Mouse (Mus musculus) macrophage (primary cell): Measurements from ENCODE around the gene Dcun1d1. TPM values are rescaled to one million over a fixed set of nuclear protein-coding genes. Genes with fewer than 3 reads are reported as not detected.

ENCODE experiments used
- H3K27ac ChIP-seq: fragments of 350-480 bp; formaldehyde crosslinking; 2 replicates; pipeline ENCODE4 v1.9.0; 2021
- H3K36me3 ChIP-seq: fragments of 350-480 bp; formaldehyde crosslinking; 2 replicates; pipeline ENCODE4 v1.9.0; 2021; ENCODE audit errors: inconsistent target
- H3K4me3 ChIP-seq: fragments of 350-480 bp; formaldehyde crosslinking; 2 replicates; pipeline ENCODE4 v1.9.0; 2021; ENCODE audit errors: inconsistent target
- H3K79me2 ChIP-seq: fragments of 350-480 bp; formaldehyde crosslinking; 2 replicates; pipeline ENCODE4 v1.9.0; 2021; ENCODE audit errors: inconsistent target
- WGBS: methylation state at CpG from one replicate; pipeline ENCODE4 v1.1.7; 2026; ENCODE audit warnings: inconsistent platforms; ENCODE audit not compliant: missing documents; 5-methylcytosine and 5-hydroxymethylcytosine counted together
- polyA plus RNA-seq: library from polyadenylated mRNA; stranded (reverse); fragments of 250-400 nt; gene quantifications from 3 replicates; pipeline ENCODE4 v1.2.4, GENCODE M21; 2018; ENCODE audit warnings: inconsistent platforms
- total RNA-seq, 78 experiments: library from RNA; depleted of rRNA; stranded (reverse); fragments of 250-400 nt; gene quantifications; 1 replicate in 9 of 78; 2 replicates in 24 of 78; 3 replicates in 43 of 78; 4 replicates in 2 of 78; pipeline ENCODE4 v1.2.4; 2018; ENCODE audit warnings: inconsistent platforms in 56 of 78

Gene Dcun1d1
- 100 to 1,000 TPM in 2 of 26 experiments, 10 to 100 TPM in 24; 34.1 to 104 (median 64.0) TPM for total RNA-seq (2018; cell fraction: chromatin; rRNA removed)
- total RNA-seq (2018; cell fraction: cytosol; rRNA removed), result 10 to 100 TPM; 47.9 to 74.3 (median 54.3) TPM
- total RNA-seq (2018; cell fraction: nucleus; rRNA removed), result 10 to 100 TPM; 25.3 to 87.9 (median 45.3) TPM
- polyA plus RNA-seq, result 47.2 to 106 TPM (median 58.1 TPM) in 3 replicates

GRCm38 (mm10) chr3:35937345-35937744 lies at the start of gene Dcun1d1:
TSS of gene Dcun1d1 (minus strand) at chr3:35937445.
- Histone ChIP-seq H3K36me3 (no peaks in the 10 kb centered on the region), H3K79me2 (peaks cover 29% of the 10 kb centered on the region; the same call in 1 of the 2 replicates), H3K27ac (no peak within 1 kb of the TSS), H3K4me3 (no peak within 1 kb of the TSS)
- 88% methylated on average over 6 of the region's 6 CpGs for WGBS

GRCm38 (mm10) chr3:35986266-35986665 lies 49.0 kb upstream of the Dcun1d1 start:
- Histone ChIP-seq H3K27ac (no peak overlapping the region), H3K36me3 (peaks cover 39% of the 10 kb centered on the region; the same call in 1 of the 2 replicates), H3K4me3 (no peak overlapping the region), H3K79me2 (no peaks in the 10 kb centered on the region)
- WGBS, result 96% methylated on average over 6 of the region's 6 CpGs

GRCm38 (mm10) chr3:35973551-35973950 lies 36.3 kb upstream of the Dcun1d1 start:
- H3K36me3 ChIP-seq, result peaks cover 11% of the 10 kb centered on the region; the same call in 1 of the 2 replicates
- no peak overlapping the region for H3K4me3 ChIP-seq
- no peaks in the 10 kb centered on the region for H3K79me2 ChIP-seq
- 61% methylated on average over 7 of the region's 7 CpGs for WGBS
- no peak overlapping the region for H3K27ac ChIP-seq

GRCm38 (mm10) chr3:35972985-35973384 lies 35.7 kb upstream of the Dcun1d1 start:
- H3K27ac ChIP-seq, result no peak overlapping the region
- WGBS, result 74% methylated on average over 4 of the region's 4 CpGs
- peaks cover 11% of the 10 kb centered on the region; the same call in 1 of the 2 replicates for H3K36me3 ChIP-seq
- no peak overlapping the region for H3K4me3 ChIP-seq
- no peaks in the 10 kb centered on the region for H3K79me2 ChIP-seq

DNA sequence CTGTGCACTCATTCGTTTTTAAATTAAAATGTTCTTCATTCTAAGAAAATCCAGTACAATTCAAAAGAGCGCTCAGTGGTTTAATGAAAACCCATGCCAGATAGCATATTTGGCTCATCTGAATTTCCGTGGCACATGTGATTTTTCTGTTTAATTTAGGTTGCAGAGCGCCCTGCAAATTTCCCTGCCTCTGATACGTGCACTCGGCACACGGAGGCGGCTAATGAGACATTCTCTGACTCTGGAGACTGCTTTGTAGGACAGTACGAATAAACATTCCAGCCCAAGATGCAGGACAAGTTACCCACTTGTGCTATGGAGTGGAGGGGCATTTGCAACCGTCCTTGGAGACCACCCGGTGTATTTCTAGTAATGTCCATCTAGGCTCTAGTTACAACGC lies 33.9 kb upstream of the Dcun1d1 start:
- H3K79me2 ChIP-seq, result no peaks in the 10 kb centered on the region
- WGBS, result 97% methylated on average over 12 of the region's 12 CpGs
- H3K36me3 ChIP-seq, result peaks cover 11% of the 10 kb centered on the region; the same call in 1 of the 2 replicates
- no peak overlapping the region for H3K27ac ChIP-seq
- no peak overlapping the region for H3K4me3 ChIP-seq

GRCm38 (mm10) chr3:35970441-35970840 lies 33.2 kb upstream of the Dcun1d1 start:
- H3K79me2 ChIP-seq, result no peaks in the 10 kb centered on the region
- WGBS, result 97% methylated on average over 4 of the region's 4 CpGs
- peaks cover 5% of the 10 kb centered on the region; the same call in 1 of the 2 replicates for H3K36me3 ChIP-seq
- no peak overlapping the region for H3K27ac ChIP-seq
- no peak overlapping the region for H3K4me3 ChIP-seq

GRCm38 (mm10) chr3:35967366-35967921 lies 30.2 kb upstream of the Dcun1d1 start:
- Histone ChIP-seq H3K79me2 (no peaks in the 10 kb centered on the region), H3K27ac (no peak overlapping the region), H3K4me3 (no peak overlapping the region), H3K36me3 (peaks cover 15% of the 10 kb centered on the region; the same call in 1 of the 2 replicates)
- 60% methylated on average over 8 of the region's 8 CpGs for WGBS

GRCm38 (mm10) chr3:35966493-35966892 lies 29.2 kb upstream of the Dcun1d1 start:
- Histone ChIP-seq H3K27ac (no peak overlapping the region), H3K36me3 (peaks cover 15% of the 10 kb centered on the region; the same call in 1 of the 2 replicates), H3K4me3 (no peak overlapping the region), H3K79me2 (no peaks in the 10 kb centered on the region)
- 4% methylated on average over 2 of the region's 2 CpGs for WGBS

- WGBS, result 33% methylated on average over 4 of the region's 4 CpGs
- peaks cover 10% of the 10 kb centered on the region; the same call in 1 of the 2 replicates for H3K36me3 ChIP-seq
These were observed 27.7 kb upstream of the Dcun1d1 start for GRCm38 (mm10) chr3:35964928-35965327.

DNA sequence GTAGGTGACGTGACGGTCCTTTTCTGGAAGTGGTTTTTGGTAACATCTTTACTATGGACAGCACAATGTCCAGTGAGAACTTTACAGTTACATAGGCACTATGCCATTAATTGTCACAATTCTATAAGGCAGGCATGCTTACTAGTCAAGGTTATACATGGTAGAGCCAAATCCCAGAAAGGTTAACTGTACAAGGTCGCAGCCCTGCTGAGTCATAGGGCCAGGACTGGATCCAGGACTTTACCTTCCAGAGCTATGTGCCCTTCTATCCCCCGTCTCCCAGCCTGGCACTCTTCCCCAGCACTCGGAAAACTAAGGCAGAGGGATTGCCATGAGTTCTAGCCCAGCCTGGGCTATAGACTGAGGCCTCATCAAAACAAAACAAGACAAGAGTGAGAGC lies 26.7 kb upstream of the Dcun1d1 start:
- 95% methylated on average over 5 of the region's 5 CpGs for WGBS
- Histone ChIP-seq H3K79me2 (no peaks in the 10 kb centered on the region), H3K27ac (no peak overlapping the region), H3K4me3 (no peak overlapping the region), H3K36me3 (peaks cover 10% of the 10 kb centered on the region; the same call in 1 of the 2 replicates)

More at GRCm38 (mm10) chr3:35964928-35965327, 27.7 kb upstream of the Dcun1d1 start:
- Histone ChIP-seq H3K79me2 (no peaks in the 10 kb centered on the region), H3K4me3 (no peak overlapping the region), H3K27ac (no peak overlapping the region)

GRCm38 (mm10) chr3:35963401-35963800 lies 26.2 kb upstream of the Dcun1d1 start:
- WGBS, result 94% methylated on average over 4 of the region's 4 CpGs
- no peak overlapping the region for H3K27ac ChIP-seq
- H3K4me3 ChIP-seq, result no peak overlapping the region
- H3K36me3 ChIP-seq, result peaks cover 10% of the 10 kb centered on the region; the same call in 1 of the 2 replicates
- H3K79me2 ChIP-seq, result no peaks in the 10 kb centered on the region

- H3K79me2 ChIP-seq, result no peaks in the 10 kb centered on the region
- H3K27ac ChIP-seq, result no peak overlapping the region
- WGBS, result 83% methylated on average over 5 of the region's 5 CpGs
- peaks cover 10% of the 10 kb centered on the region; the same call in 1 of the 2 replicates for H3K36me3 ChIP-seq
- H3K4me3 ChIP-seq, result no peak overlapping the region
These were observed 25.7 kb upstream of the Dcun1d1 start for GRCm38 (mm10) chr3:35962967-35963366.

GRCm38 (mm10) chr3:35957230-35957629 lies 20.0 kb upstream of the Dcun1d1 start:
- 96% methylated on average over 3 of the region's 3 CpGs for WGBS
- Histone ChIP-seq H3K27ac (no peak overlapping the region), H3K36me3 (no peaks in the 10 kb centered on the region), H3K4me3 (no peak overlapping the region), H3K79me2 (no peaks in the 10 kb centered on the region)

DNA sequence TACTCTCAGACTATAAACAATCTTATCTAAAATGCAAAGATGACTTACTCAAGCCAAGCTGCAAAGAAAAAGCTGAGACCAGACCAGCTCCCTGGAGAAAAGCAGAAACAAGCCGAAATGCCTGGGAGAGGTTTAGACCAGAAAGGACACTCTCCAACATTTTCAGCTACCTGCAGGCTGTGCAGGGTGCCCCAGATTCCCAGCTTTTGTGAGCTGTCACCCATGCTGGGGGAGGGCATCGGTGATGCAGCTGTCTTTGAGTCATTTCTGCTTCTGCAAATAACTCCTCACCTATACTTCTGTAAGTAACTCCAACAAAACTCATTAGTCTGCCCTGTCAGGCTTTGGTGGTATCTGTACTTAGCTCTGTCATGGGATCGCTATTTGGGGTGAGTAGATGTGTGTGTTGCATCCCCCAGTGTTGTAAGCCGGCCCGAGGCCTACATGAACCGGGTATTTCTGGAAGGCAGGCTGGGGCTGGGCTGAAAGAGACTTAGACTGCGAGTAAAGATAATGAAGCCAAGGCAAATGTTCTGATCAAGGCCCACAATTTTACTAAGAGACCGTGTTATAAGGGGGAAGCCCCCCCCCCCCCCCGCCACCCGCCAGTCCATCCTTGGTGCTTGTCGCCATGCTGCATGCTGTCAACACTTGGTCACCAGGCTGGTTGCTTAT lies 17.8 kb upstream of the Dcun1d1 start:
- Histone ChIP-seq H3K4me3 (no peak overlapping the region), H3K36me3 (no peaks in the 10 kb centered on the region), H3K27ac (no peak overlapping the region), H3K79me2 (no peaks in the 10 kb centered on the region)
- WGBS, result 95% methylated on average over 8 of the region's 11 CpGs

DNA sequence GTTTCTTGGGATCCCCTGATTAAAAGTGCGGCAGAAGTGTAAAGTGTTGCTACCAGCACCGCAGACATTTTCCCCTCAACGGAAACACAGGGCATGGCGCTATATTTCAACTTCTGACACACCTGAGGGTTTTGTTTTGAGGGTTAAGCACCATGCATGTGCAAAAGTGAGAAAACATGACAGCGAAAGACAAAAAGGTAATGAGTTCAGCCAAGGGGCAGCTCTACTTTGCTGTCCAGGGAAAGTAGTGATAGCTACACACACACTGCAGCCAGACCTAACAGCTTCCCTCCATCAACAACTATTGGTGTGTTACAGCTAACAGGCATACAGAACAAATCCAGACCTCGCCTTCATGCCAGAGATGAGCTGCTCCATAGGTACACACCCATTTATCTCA lies 16.6 kb upstream of the Dcun1d1 start:
- no peaks in the 10 kb centered on the region for H3K79me2 ChIP-seq
- no peaks in the 10 kb centered on the region for H3K36me3 ChIP-seq
- 90% methylated on average over 6 of the region's 6 CpGs for WGBS
- no peak overlapping the region for H3K27ac ChIP-seq
- H3K4me3 ChIP-seq, result no peak overlapping the region
